Mouse (Mus musculus) frontal cortex, postnatal 36 days (tissue): ENCODE data around the gene C8b.

ENCODE experiments used
- DNase-seq, 2 experiments: peaks; one replicate each; pipeline ENCODE4 v3.0.0; 2022; ENCODE audit warnings: low spot score in 2 of 2

The C8b gene

DNA sequence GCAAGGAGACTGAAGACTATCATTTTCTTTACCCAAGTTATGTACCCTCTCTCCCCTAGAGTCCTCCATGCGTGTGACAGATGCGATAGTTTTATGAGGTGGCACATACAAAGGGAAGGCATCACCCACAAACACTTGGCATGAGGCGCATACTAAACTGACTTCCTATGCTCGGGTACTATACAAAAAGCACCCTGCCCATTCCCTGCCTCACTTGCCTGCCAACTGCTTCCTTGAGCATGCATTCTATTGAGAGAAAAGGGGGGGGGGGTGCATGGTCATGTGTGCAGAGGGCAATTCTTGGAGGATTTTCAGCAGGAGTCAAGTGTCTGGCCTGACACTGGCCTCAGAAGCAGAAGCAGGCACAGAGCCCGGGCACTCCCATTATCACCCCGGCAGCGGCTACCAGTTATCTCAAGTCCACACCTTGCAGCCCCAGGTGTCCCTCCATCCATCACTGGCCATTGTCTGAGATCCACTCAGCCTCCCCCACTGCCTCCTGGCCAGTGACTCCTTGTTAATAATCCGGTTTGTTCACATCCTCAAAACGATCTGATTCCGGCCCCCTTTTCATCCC, 44.7 kb downstream of the C8b start:
- no peak for DNase-seq

DNA sequence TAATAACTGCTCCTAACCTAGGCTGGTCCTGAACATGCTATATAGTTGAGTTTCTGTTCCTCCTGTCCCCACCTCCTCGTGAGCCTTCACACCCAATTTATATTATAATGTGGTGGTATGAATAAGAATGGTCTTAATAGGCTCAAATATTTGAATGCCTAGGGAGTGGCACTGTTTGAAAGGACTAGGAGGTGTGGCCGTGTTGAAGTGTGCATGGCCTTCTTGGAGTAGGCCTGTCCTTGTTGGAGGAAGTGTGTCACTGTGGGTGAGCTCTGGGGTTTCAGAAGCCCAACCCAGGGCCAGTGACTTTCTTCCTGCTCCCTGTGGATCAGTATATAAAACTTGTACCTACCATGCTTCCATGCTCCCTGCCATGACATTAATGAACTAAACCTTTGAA, 47.5 kb downstream of the C8b start:
- DNase-seq, result no peak

DNA sequence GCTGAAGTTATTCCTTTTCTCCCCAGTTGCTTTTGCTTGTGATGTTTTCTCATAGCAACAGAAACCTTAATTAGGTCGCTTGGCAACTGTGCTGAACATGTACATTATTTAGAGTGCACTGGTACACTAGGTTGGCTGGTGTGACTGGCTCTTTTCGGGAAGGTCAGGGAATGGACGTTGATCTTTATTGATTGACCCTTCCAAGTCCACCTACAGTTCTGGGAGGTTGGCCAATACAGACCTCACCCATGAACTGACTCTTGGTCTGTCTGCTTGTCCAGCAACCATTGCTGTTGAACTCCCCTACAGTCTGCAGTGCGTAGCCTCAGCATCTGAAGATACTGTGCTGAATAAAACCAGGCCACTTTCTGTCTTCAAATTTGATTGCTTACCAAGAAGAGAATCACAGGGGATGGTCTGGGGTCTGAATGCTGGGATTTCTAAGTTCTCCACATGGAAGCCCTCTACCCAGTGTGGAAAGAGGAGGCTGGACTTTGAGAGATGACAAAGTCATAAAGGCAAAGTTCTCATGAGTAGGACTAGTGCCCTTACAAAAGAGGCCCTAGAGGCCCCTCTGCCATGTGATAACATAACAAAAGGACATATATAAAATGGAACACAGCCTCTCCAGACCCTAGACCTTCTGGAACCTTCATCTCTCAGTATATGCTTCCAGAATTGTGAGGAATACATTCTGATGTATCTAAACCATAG, 50.6 kb downstream of the C8b start:
- DNase-seq, result no peak

DNA sequence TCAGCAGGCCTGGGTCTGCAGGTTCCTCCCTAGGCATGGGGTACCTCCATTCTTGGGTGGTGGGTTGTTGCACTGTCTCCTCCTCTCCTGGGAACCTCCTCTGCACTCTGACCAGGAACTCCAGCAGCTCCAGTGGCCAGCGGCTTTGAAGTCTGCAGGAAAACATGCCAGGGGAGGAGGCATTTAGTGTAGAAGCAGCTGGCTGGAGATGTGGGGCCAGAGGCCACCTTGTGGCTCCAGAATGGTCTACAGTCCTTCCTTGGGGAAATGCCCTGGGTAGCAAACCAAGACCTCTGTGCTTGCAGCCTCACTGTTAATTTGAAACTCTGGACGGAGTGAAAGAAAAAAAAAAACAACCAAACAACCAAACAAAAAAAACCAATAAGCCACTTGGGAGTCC, 51.4 kb downstream of the C8b start:
- no peak for DNase-seq

DNA sequence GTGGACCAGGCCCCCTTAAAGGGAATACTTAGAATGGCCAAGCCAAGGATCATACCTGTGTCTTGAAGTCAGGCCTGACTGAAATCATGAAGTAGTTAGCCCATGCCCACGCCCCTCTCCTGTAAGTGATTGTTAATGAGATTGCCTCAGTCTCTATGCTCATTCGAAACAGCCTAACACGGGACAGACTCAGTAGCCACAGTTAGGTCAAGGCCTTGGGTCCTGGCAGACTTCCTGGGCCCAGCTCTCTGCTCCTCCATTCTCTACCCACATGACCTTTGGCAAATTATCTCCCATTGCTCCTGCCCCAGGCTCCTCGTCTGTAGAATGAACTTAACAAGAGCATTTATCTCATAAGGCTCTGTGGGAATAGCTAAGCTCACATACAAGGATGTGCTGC, 52.9 kb downstream of the C8b start:
- DNase-seq, result no peak

DNA sequence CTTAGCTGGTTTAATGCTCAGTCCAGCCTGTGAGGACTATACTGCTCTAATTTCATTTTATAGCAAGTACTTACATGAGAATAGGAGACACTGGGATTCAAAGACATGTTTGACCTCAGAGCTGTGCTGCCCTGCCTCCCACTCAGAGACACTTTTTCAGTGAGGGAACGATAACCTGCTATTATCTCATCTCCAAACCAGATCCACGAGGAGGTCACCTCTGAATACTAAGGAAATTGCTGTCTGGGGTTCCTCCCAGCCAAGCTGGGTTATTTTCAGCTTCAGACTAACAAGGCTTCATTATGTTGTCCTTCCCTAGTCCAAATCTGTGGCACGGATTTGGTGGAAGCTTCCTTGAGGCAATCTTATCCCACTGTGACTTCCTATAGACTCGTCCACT, 53.8 kb downstream of the C8b start:
- DNase-seq, result no peak

DNA sequence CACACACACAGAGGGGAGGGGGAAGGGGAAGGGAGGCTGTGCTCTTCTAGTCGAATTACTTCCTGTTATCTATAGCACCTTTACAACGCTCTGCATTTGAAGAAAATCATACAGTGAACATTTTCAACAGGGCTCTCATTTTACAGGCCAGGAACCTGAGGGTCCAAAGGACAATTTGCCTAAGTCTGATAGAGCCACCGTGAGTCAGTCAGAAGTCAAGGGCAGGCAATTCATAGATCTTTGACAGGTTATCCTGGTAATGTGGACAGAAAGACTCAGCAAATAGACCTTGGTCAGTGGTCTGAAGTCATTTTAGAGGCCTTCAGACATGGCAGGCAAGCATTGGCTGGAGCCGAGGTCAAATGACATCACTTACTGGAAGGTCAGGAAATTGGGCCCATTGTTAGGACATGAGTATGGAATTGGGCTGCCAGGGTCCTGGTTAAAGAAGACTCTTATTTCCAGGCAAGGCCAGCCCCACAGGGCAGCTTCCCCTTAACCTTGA, 57.5 kb downstream of the C8b start:
- no peak for DNase-seq

DNA sequence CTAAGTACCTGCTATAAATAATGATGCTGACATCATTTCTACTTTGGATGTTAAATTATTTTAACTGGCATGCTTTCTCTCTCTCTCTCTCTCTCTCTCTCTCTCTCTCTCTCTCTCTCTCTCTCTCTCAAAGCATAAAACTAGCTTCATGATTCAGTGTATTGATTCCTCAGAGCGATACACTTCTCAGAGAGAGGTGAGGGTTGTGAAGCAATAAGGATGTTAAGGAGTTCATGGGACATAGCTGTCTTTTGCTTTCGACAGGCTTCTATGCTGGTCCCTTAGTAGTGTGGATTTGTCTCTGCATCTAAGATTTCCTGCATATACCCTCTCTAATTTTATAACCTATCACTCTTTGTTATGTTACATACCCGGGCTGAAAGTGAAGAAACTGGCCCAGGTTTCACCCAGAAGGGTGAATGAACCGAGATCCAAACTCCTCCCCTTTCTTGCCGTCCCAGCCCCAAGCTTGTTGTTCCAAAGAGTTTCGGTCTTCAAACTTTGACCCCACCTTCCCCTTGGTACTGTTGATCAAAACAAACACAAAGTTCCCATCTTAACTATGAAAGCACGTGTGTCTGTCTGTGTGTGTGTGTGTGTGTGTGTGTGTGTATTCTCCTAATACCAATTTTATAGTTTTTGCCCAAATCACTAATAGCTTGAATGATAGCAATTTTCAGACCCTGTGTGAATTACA, 58.4 kb downstream of the C8b start:
- DNase-seq, result no peak

DNA sequence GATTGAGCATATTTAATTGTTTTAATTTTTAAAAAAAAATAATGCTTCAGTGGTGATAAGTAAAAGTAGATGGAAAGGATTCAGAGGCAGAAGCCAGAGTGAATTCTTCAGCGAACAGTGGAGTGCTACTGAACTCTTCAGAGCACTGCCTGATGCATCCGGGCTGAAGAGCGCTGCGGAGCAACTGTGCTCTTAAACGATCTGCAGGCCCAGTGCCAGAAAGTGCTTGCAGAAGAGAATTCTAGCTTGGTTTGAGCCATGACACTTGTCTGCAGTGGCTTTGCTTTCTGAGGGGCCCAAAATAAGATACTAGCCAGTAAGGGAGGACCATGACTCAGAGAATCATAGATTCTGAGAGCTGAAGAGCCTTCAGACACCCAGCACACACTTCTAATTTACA, 62.8 kb downstream of the C8b start:
- DNase-seq, result peak; percentile 19 to 28

DNA sequence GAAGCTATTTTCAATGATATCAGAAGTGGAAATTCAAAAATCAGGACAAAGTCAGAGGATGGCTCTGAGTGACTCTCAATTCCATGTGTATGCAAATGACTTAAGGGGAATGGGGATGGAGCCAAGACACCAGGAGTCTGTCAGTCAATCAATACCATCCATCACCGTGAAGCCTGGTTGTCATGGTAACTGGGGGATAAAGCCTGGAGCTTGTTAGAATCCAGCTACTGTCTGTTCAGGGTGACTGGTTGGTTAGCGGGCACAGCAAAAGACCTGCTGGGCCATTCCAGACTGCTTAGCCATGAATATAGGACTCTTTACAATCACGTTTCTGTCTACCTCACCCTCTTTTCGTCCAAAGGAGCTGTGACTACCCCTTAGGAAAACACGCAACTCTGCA, 69.0 kb downstream of the C8b start:
- DNase-seq, result no peak

DNA sequence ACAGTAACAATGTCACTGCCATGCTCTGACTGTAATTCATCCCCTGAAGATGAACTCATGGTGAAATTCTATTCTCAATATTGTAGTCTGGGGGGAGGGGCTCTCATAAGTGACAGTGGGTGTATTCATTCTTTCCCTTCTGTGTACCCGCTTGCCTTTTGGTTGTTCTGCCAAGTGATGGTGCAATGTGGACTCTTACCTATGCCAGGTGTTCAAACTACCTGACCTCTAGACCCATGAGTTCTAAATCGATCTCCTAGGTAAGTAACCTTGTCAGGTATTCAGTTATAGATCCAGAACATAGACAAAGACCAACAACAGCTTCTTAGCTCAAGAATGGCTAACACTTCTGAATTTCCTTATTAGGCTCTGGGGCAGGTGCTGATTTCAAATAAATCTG, 72.2 kb downstream of the C8b start:
- DNase-seq, result no peak

DNA sequence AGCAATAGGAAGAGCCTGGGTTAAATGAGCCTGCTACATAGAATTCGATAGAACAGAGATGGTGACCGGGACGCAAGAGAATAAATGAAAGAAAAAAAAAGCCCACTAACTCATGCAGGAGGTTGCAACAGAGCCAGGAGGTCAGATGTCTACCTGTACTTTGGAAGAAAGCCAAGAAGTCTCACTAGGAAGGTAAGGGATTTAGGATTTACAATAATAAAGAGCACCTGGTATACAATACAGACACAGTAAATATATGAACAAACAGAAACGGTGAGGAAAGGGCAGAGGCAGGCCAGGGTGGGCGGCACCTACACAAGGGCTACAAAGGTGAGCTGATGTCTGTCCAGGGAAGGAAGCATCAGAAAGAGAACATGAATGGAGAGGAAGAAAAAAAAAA, 76.1 kb downstream of the C8b start:
- no peak for DNase-seq

DNA sequence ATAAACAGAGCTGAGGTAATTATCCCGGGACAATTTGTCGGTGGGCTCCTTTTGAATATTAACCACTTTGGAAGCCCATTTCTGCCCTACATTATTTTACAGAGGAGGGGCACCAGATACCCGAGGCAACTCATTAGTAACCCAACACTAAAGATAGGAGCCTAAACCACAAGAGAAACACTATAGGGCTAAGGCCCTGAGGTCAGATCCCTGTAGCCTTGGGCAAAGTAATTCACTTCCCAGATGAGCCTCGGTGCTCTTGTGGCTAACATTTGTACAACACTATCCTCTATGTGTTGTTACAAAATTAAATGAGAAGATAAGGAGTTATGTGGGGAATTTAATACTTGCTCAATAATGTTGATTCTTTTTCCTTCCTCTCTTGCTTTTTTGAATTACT, 77.4 kb downstream of the C8b start:
- DNase-seq, result no peak
